ENCODE assay signal across 9 mouse cellular contexts in the genomic region with DNA sequence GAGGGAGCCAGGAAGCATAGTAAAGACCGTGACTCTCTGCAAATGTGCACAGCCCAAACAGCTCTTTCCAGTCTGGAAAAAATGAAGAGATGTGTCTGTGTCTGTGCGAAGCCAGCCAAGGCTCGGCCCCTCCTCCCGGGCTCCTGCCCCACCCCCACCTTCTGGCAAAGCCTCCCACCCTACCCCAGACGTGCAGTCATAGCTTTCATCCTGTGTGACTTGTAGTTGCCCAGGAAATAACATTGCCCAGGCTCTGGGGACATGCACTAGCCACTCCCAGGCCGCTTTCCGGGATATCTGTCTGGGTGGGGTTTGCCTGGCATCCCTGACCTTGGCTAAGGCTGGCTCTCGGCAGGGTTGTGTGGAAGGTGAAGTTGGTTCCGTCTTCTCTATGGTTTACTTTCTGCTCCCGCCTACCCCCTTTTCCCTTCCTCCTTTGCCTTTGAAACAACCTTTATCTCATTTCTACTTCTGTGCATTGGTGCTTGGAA. TPM values are rescaled to one million over a fixed set of nuclear protein-coding genes. Genes with fewer than 3 reads are reported as not detected.
A peak's percentile ranks its signal among the peaks of the same experiment; 100 is the strongest.
DNase-seq lines count a peak whose midpoint lies in the region; ATAC-seq lines count a peak whose summit lies in the region.
"Had no signal": no experiment of that assay in that cellular context is flagged by ENCODE, and none has a peak within 500 bp of the region (broad histone marks: within the 10 kb centered on the region; RNA-seq: fewer than 3 reads in every experiment).

No protein-coding gene starts in this region.

- no peaks in the 10 kb centered on the region for H3K27me3 ChIP-seq in kidney, embryonic 16.5 days (ENCODE audit: insufficient read depth, low read length)
- H3K27me3 ChIP-seq in kidney, embryonic 14.5 days (ENCODE audit: control insufficient read depth, insufficient read depth, low read length): no peaks in the 10 kb centered on the region
- no peaks in the 10 kb centered on the region for H3K27me3 ChIP-seq in forebrain, embryonic 11.5 days (ENCODE audit: control insufficient read depth, insufficient read depth, low read length)
- no peaks in the 10 kb centered on the region for H3K27me3 ChIP-seq in hindbrain, embryonic 15.5 days

- H3K4me2 ChIP-seq in kidney, embryonic 16.5 days (replicated peaks; ENCODE audit: low read depth, low read length): peak overlapping the region; percentile 26
- no peak overlapping the region; the same call in 1 of the 2 replicates for H3K4me2 ChIP-seq in kidney, embryonic 14.5 days (replicated peaks; ENCODE audit: low read depth, low read length)
- H3K4me2 ChIP-seq in forebrain, embryonic 11.5 days (ENCODE audit: low read depth, low read length, severe bottlenecking): 0 out of 2 replicates have a peak overlapping the region, but pooled peaks have one; percentile 21
- peak overlapping the region; percentile 37 for H3K4me2 ChIP-seq in hindbrain, embryonic 15.5 days

- H3K9me3 ChIP-seq in kidney, embryonic 16.5 days (ENCODE audit: low read length): no peaks in the 10 kb centered on the region; the same call in 1 of the 2 replicates
- H3K9me3 ChIP-seq in kidney, embryonic 14.5 days (ENCODE audit: control insufficient read depth, low read length): no peaks in the 10 kb centered on the region
- H3K9me3 ChIP-seq in forebrain, embryonic 11.5 days (ENCODE audit: control insufficient read depth, low read length): no peaks in the 10 kb centered on the region
- no peaks in the 10 kb centered on the region for H3K9me3 ChIP-seq in hindbrain, embryonic 15.5 days
- H3K9me3 ChIP-seq: G1E had no signal

- DNase-seq in forebrain, embryonic 11.5 days (ENCODE audit: low spot score): peak; percentile 69
- DNase-seq in lung, postnatal 14 days: peak; percentile 51
- peak; percentile 32 for DNase-seq in yolk sac, embryonic 10.5 days (ENCODE audit: low spot score)
- DNase-seq in spleen, postnatal 10 days (ENCODE audit: low spot score in 2 of 2): no peak
- DNase-seq in urinary bladder, adult 2 months (ENCODE audit: low spot score): no peak

- H3K27ac ChIP-seq in kidney, embryonic 16.5 days (ENCODE audit: low read length): 0 out of 2 replicates have a peak overlapping the region, but pooled peaks have one; percentile 51
- H3K27ac ChIP-seq in kidney, embryonic 14.5 days (ENCODE audit: low read depth, low read length): no peak overlapping the region; the same call in 1 of the 2 replicates
- peak overlapping the region; percentile 59 for H3K27ac ChIP-seq in forebrain, embryonic 11.5 days (ENCODE audit: low read depth, low read length)
- peak overlapping the region; percentile 69 for H3K27ac ChIP-seq in hindbrain, embryonic 15.5 days (replicated peaks)

- H3K4me3 ChIP-seq in kidney, embryonic 16.5 days (ENCODE audit: low read length): no peak overlapping the region
- no peak overlapping the region for H3K4me3 ChIP-seq in kidney, embryonic 14.5 days (ENCODE audit: low read length)
- H3K4me3 ChIP-seq in forebrain, embryonic 11.5 days (ENCODE audit: low read depth, low read length): no peak overlapping the region
- no peak overlapping the region for H3K4me3 ChIP-seq in hindbrain, embryonic 15.5 days

- ATAC-seq in kidney, embryonic 16.5 days (ENCODE audit: low FRiP score, low TSS enrichment): peak; percentile 25; the same call in 1 of the 2 replicates
- ATAC-seq in kidney, embryonic 14.5 days (ENCODE audit: low FRiP score, low TSS enrichment): no peak
- ATAC-seq in forebrain, embryonic 11.5 days (replicated peaks; ENCODE audit: low FRiP score): peak; percentile 46
- peak; percentile 77; the same call in 1 of the 2 replicates for ATAC-seq in hindbrain, embryonic 15.5 days (ENCODE audit: low FRiP score, low read depth)

- peaks cover 12% of the 10 kb centered on the region for H3K4me1 ChIP-seq in kidney, embryonic 16.5 days (ENCODE audit: insufficient read depth, low read length)
- H3K4me1 ChIP-seq in kidney, embryonic 14.5 days (ENCODE audit: control insufficient read depth, insufficient read depth, low read length): 0 out of 2 replicates have a peak, but pooled peaks cover 4% of the 10 kb centered on the region
- H3K4me1 ChIP-seq in forebrain, embryonic 11.5 days (replicated peaks; ENCODE audit: control insufficient read depth, insufficient read depth, low read length): peaks cover 12% of the 10 kb centered on the region
- peaks cover 18% of the 10 kb centered on the region for H3K4me1 ChIP-seq in hindbrain, embryonic 15.5 days (replicated peaks)

- peaks cover 4% of the 10 kb centered on the region; the same call in 1 of the 2 replicates for H3K36me3 ChIP-seq in kidney, embryonic 16.5 days (ENCODE audit: insufficient read depth, low read length)
- no peaks in the 10 kb centered on the region for H3K36me3 ChIP-seq in kidney, embryonic 14.5 days (ENCODE audit: control insufficient read depth, insufficient read depth, low read length)
- no peaks in the 10 kb centered on the region for H3K36me3 ChIP-seq in forebrain, embryonic 11.5 days (ENCODE audit: control insufficient read depth, insufficient read depth, low read length)
- no peaks in the 10 kb centered on the region for H3K36me3 ChIP-seq in hindbrain, embryonic 15.5 days
- H3K36me3 ChIP-seq: G1E had no signal

- no peak overlapping the region for H3K9ac ChIP-seq in kidney, embryonic 16.5 days (replicated peaks; ENCODE audit: low read length)
- no peak overlapping the region for H3K9ac ChIP-seq in kidney, embryonic 14.5 days (ENCODE audit: low read depth, low read length)
- H3K9ac ChIP-seq in forebrain, embryonic 11.5 days (ENCODE audit: low read length): no peak overlapping the region
- H3K9ac ChIP-seq in hindbrain, embryonic 15.5 days: no peak overlapping the region

- WGBS in kidney, embryonic 16.5 days: 18% methylated on average over 10 of the region's 10 CpGs
- 22% methylated on average over 10 of the region's 10 CpGs for WGBS in kidney, embryonic 14.5 days
- 19% methylated on average over 10 of the region's 10 CpGs for WGBS in forebrain, embryonic 11.5 days
- WGBS in hindbrain, embryonic 15.5 days: 5% methylated on average over 10 of the region's 10 CpGs

RNA-seq across cellular contexts. Expression of a gene that starts 26.6 kb away (rescaled TPM):
- 88.1 and 97.1 TPM in 2 replicates for polyA plus RNA-seq in kidney, embryonic 16.5 days (2015; fragmentation: Nextera tagmentation; extraction: Ambion mirVana)
- 61.6 and 70.1 TPM in 2 replicates for polyA plus RNA-seq in kidney, embryonic 14.5 days (2014; fragmentation: Nextera tagmentation; extraction: Ambion mirVana)
- 47.7 and 52.0 TPM in 2 replicates for polyA plus RNA-seq in forebrain, embryonic 11.5 days (2014; fragmentation: Nextera tagmentation; extraction: Ambion mirVana)
- polyA plus RNA-seq in hindbrain, embryonic 15.5 days (2015; fragmentation: Nextera tagmentation; extraction: Ambion mirVana): 94.7 and 100 TPM in 2 replicates
- polyA plus RNA-seq in urinary bladder, adult 2 months (2012; rRNA removed): 125 and 145 TPM in 2 replicates

RNA-seq across cellular contexts. Expression of a gene that starts 37.5 kb away (rescaled TPM):
- polyA plus RNA-seq in kidney, embryonic 16.5 days (2015; fragmentation: Nextera tagmentation; extraction: Ambion mirVana): not detected in 2 replicates
- not detected in 2 replicates for polyA plus RNA-seq in kidney, embryonic 14.5 days (2014; fragmentation: Nextera tagmentation; extraction: Ambion mirVana)
- not detected in 2 replicates for polyA plus RNA-seq in forebrain, embryonic 11.5 days (2014; fragmentation: Nextera tagmentation; extraction: Ambion mirVana)
- 3.7 and 3.8 TPM in 2 replicates for polyA plus RNA-seq in hindbrain, embryonic 15.5 days (2015; fragmentation: Nextera tagmentation; extraction: Ambion mirVana)
- polyA plus RNA-seq in urinary bladder, adult 2 months (2012; rRNA removed): 0.16 and 0.34 TPM in 2 replicates
- polyA plus RNA-seq: G1E had no signal

Comparison
In these comparisons a context has a peak if more than half of its experiments do, and no peak if none do; other contexts are left out.
1. DNase-seq: peak in forebrain, embryonic 11.5 days (single experiment), lung, postnatal 14 days (single experiment) and yolk sac, embryonic 10.5 days (single experiment); none in spleen, postnatal 10 days (0 of 2) and urinary bladder, adult 2 months (single experiment).